Mouse (Mus musculus) neural tube, embryonic 13.5 days (tissue): ENCODE data around the gene Liph. TPM values are rescaled to one million over a fixed set of nuclear protein-coding genes. Genes with fewer than 3 reads are reported as not detected.
"Not testable (repeated sequence)": the region's sequence is repeated elsewhere in the genome, so short reads cannot be mapped to it uniquely, and the experiment has no call there.

ENCODE experiments used
- ATAC-seq: fragments of 200-750 bp; cut with Nextera tagmentation; 2 replicates; pipeline ENCODE4 v1.8.0; 2017; ENCODE audit warnings: low read depth, mild to moderate bottlenecking, moderate TSS enrichment, moderate library complexity
- H3K27ac ChIP-seq: fragments of 300-500 bp; sonication (generic); replicated peaks from 2 replicates; pipeline ENCODE4 v1.5.1; 2015; ENCODE audit warnings: moderate library complexity, mild to moderate bottlenecking, inconsistent platforms
- H3K27me3 ChIP-seq: fragments of 300-500 bp; sonication (generic); 2 replicates; pipeline ENCODE4 v1.6.1; 2015; ENCODE audit warnings: mild to moderate bottlenecking, inconsistent platforms
- H3K36me3 ChIP-seq: fragments of 300-500 bp; sonication (generic); 2 replicates; pipeline ENCODE4 v1.6.1; 2015; ENCODE audit warnings: mild to moderate bottlenecking, inconsistent platforms
- H3K4me1 ChIP-seq: fragments of 300-500 bp; sonication (generic); replicated peaks from 2 replicates; pipeline ENCODE4 v1.6.1; 2015; ENCODE audit warnings: inconsistent platforms
- H3K4me2 ChIP-seq: fragments of 300-500 bp; sonication (generic); 2 replicates; pipeline ENCODE4 v1.6.1; 2015; ENCODE audit warnings: inconsistent platforms, mild to moderate bottlenecking, moderate library complexity
- H3K4me3 ChIP-seq: fragments of 300-500 bp; sonication (generic); 2 replicates; pipeline ENCODE4 v1.5.1; 2015; ENCODE audit warnings: mild to moderate bottlenecking, inconsistent platforms
- H3K9ac ChIP-seq: fragments of 300-500 bp; sonication (generic); 2 replicates; pipeline ENCODE4 v1.6.1; 2015; ENCODE audit warnings: moderate library complexity, mild to moderate bottlenecking, inconsistent platforms
- H3K9me3 ChIP-seq: fragments of 300-500 bp; sonication (generic); 2 replicates; pipeline ENCODE4 v1.6.1; 2016; ENCODE audit warnings: inconsistent platforms
- WGBS: fragments of 180-500 bp; shearing (Covaris S2); methylation state at CpG from one replicate; pipeline ENCODE4 v1.1.7; 2015; 5-methylcytosine and 5-hydroxymethylcytosine counted together
- polyA plus RNA-seq: library from polyadenylated mRNA; unstranded; fragments of >200 nt; fragmentation: Nextera tagmentation; extraction: Ambion mirVana; gene quantifications from 2 replicates; pipeline ENCODE4 v1.2.1, GENCODE M21; 2015

Liph gene
- polyA plus RNA-seq, 1 experiment from 2014 or later = 0.29 TPM

GRCm38 (mm10) chr16:21970536-21970935, 24.9 kb downstream of the Liph start:
- H3K27me3 ChIP-seq = no peaks in the 10 kb centered on the region
- no peak overlapping the region for H3K4me3 ChIP-seq
- no peak overlapping the region for H3K4me2 ChIP-seq
- no peaks in the 10 kb centered on the region for H3K4me1 ChIP-seq
- no peaks in the 10 kb centered on the region for H3K9me3 ChIP-seq
- WGBS = 90% methylated on average over 6 of the region's 6 CpGs
- no peak overlapping the region for H3K9ac ChIP-seq
- H3K36me3 ChIP-seq = no peaks in the 10 kb centered on the region
- ATAC-seq = no peak
- H3K27ac ChIP-seq = no peak overlapping the region

DNA sequence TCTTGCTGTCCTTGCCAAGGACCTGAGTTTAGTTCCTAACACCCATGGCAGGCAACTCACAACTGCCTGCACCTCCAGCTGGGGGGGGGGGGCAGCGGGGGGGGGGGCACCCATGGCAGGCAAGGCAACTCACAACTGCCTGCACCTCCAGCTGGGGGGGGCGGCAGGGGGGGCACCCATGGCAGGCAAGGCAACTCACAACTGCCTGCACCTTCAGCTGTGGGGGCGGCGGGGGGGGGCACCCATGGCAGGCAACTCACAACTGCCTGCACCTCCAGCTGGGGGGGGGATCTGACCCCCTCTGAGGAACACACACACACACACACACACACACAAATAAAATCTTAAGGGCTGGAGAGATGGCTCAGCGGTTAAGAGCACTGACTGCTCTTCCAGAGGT, 25.6 kb downstream of the Liph start:
- ATAC-seq = no peak
- WGBS = 79% methylated on average over 5 of the region's 5 CpGs
- Histone ChIP-seq H3K36me3 (no peaks in the 10 kb centered on the region), H3K27ac (no peak overlapping the region), H3K9ac (no peak overlapping the region), H3K9me3 (no peaks in the 10 kb centered on the region), H3K27me3 (no peaks in the 10 kb centered on the region), H3K4me1 (no peaks in the 10 kb centered on the region), H3K4me2 (no peak overlapping the region), H3K4me3 (no peak overlapping the region)

GRCm38 (mm10) chr16:21965576-21965975, 29.9 kb downstream of the Liph start:
- H3K4me1 ChIP-seq = no peaks in the 10 kb centered on the region
- no peak for ATAC-seq
- no peaks in the 10 kb centered on the region for H3K9me3 ChIP-seq
- no peak overlapping the region for H3K27ac ChIP-seq
- no peak overlapping the region for H3K9ac ChIP-seq
- no peaks in the 10 kb centered on the region for H3K27me3 ChIP-seq
- WGBS = 86% methylated on average over 3 of the region's 3 CpGs
- H3K4me3 ChIP-seq = no peak overlapping the region
- H3K36me3 ChIP-seq = no peaks in the 10 kb centered on the region
- no peak overlapping the region for H3K4me2 ChIP-seq

- H3K27me3 ChIP-seq = no peaks in the 10 kb centered on the region
- WGBS = 87% methylated on average over 12 of the region's 12 CpGs
- H3K27ac ChIP-seq = no peak overlapping the region
- H3K4me2 ChIP-seq = no peak overlapping the region
- ATAC-seq = no peak
- no peaks in the 10 kb centered on the region for H3K36me3 ChIP-seq
- no peaks in the 10 kb centered on the region for H3K4me1 ChIP-seq
- no peaks in the 10 kb centered on the region for H3K9me3 ChIP-seq
- H3K4me3 ChIP-seq = no peak overlapping the region
- H3K9ac ChIP-seq = no peak overlapping the region
These were observed 39.9 kb downstream of the Liph start for GRCm38 (mm10) chr16:21955591-21955990.

- peaks cover 25% of the 10 kb centered on the region for H3K4me1 ChIP-seq
- peaks cover 2% of the 10 kb centered on the region; the same call in 1 of the 2 replicates for H3K36me3 ChIP-seq
- H3K9ac ChIP-seq = peak within 1 kb of the TSS; percentile 81
- peak within 1 kb of the TSS; percentile 78 for H3K27ac ChIP-seq
- H3K9me3 ChIP-seq = no peaks in the 10 kb centered on the region
- under 1% methylated on average over 63 of the region's 63 CpGs for WGBS
- no peaks in the 10 kb centered on the region for H3K27me3 ChIP-seq
- peak within 1 kb of the TSS; percentile 83 for H3K4me2 ChIP-seq
- peak within 1 kb of the TSS; percentile 76 for H3K4me3 ChIP-seq
- peak; percentile 97 for ATAC-seq
These were observed 48.4 kb downstream of the Liph start, which contains the start of gene Tmem41a for GRCm38 (mm10) chr16:21946761-21947715. TSS of gene Tmem41a (minus strand) at chr16:21947552.

DNA sequence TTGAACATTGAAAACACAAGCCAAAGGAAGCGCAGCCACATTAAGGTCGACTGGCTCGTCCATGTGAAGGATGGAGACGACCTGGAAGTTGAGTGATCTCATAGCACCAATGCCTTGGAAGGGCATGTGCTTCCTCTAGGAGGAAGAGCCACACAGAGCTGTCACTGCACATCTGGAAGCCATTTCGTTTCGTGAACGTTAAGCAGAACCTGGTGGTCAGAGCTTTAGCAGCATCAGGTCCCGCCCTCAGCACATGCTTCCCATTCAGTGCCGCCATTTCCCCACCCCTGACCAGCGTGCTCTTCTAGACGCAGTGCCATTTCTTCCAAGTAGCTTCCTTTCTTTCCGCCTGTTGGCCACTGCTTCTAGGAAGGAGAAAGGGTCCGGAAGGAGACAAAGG, 67.0 kb downstream of the Liph start:
- no peak for ATAC-seq

GRCm38 (mm10) chr16:21916681-21917080, 78.8 kb downstream of the Liph start:
- Histone ChIP-seq H3K27ac (no peak overlapping the region), H3K9ac (no peak overlapping the region), H3K4me3 (no peak overlapping the region), H3K27me3 (no peaks in the 10 kb centered on the region), H3K4me2 (no peak overlapping the region), H3K36me3 (peaks cover 95% of the 10 kb centered on the region), H3K4me1 (no peaks in the 10 kb centered on the region), H3K9me3 (no peaks in the 10 kb centered on the region)
- no peak for ATAC-seq
- 78% methylated on average over 7 of the region's 7 CpGs for WGBS

More for the DNA sequence above, 67.0 kb downstream of the Liph start:
- no peak overlapping the region for H3K4me2 ChIP-seq
- H3K4me3 ChIP-seq = no peak overlapping the region
- H3K27ac ChIP-seq = no peak overlapping the region
- H3K36me3 ChIP-seq = peaks cover 89% of the 10 kb centered on the region
- H3K4me1 ChIP-seq = no peaks in the 10 kb centered on the region
- 79% methylated on average over 13 of the region's 13 CpGs for WGBS
- no peak overlapping the region for H3K9ac ChIP-seq
- no peaks in the 10 kb centered on the region for H3K9me3 ChIP-seq
- no peaks in the 10 kb centered on the region for H3K27me3 ChIP-seq

- WGBS = 81% methylated on average over 6 of the region's 6 CpGs
- ATAC-seq = no peak
- peaks cover 95% of the 10 kb centered on the region for H3K36me3 ChIP-seq
These were observed 82.1 kb downstream of the Liph start for GRCm38 (mm10) chr16:21913347-21913746.

DNA sequence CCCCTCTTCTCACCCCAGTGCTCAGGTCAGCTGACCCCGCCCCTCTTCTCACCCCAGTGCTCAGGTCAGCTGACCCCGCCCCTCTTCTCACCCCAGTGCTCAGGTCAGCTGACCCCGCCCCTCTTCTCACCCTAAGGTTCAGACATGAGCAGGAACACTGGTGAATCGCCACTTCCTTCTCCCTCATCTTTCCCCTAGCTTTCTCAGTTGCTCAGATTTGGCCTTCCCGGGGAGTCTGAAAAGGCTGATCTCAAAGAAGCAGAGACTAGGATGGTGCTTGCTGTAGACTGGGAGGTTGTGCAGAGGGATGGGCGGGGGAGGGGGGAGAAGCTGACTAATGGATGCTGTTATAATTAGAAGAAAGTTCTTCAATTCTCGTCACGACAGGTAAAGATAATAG, 86.6 kb downstream of the Liph start:
- H3K9me3 ChIP-seq, H3K9ac ChIP-seq, ATAC-seq, H3K27me3 ChIP-seq, H3K27ac ChIP-seq, H3K4me3 ChIP-seq, H3K4me2 ChIP-seq, H3K4me1 ChIP-seq: not testable (repeated sequence)
- peaks cover 95% of the 10 kb centered on the region for H3K36me3 ChIP-seq
- 26% methylated on average over 7 of the region's 8 CpGs for WGBS

More at GRCm38 (mm10) chr16:21913347-21913746, 82.1 kb downstream of the Liph start:
- H3K9me3 ChIP-seq = no peaks in the 10 kb centered on the region
- H3K4me1 ChIP-seq = no peaks in the 10 kb centered on the region
- H3K27me3 ChIP-seq = no peaks in the 10 kb centered on the region
- H3K4me3 ChIP-seq = no peak overlapping the region
- no peak overlapping the region for H3K27ac ChIP-seq
- no peak overlapping the region for H3K4me2 ChIP-seq
- no peak overlapping the region for H3K9ac ChIP-seq

DNA sequence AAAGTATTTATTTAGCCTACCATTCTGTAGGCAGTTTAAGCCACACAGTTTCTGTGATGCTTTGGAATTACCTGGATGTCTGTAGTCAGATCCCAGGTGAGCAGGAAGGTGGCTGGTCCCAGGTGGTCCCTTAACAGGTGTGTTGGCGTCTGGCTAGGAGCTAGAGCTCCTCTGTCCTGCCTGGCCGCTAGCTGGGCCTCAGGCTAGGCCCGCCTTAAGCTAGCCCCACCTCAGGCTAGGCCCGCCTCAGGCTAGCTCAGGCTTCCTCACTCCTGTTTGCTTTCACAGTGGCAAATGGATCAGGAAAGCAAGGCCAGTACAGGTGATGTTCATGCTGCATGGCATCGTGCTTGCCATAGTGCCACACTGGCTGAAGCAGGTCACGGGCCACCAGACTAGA, 88.6 kb downstream of the Liph start:
- 93% methylated on average over 6 of the region's 6 CpGs for WGBS
- Histone ChIP-seq H3K4me1 (no peaks in the 10 kb centered on the region), H3K9me3 (no peaks in the 10 kb centered on the region), H3K4me2 (no peak overlapping the region), H3K4me3 (no peak overlapping the region), H3K36me3 (peaks cover 80% of the 10 kb centered on the region), H3K27me3 (no peaks in the 10 kb centered on the region), H3K9ac (no peak overlapping the region), H3K27ac (no peak overlapping the region)
- ATAC-seq = no peak

DNA sequence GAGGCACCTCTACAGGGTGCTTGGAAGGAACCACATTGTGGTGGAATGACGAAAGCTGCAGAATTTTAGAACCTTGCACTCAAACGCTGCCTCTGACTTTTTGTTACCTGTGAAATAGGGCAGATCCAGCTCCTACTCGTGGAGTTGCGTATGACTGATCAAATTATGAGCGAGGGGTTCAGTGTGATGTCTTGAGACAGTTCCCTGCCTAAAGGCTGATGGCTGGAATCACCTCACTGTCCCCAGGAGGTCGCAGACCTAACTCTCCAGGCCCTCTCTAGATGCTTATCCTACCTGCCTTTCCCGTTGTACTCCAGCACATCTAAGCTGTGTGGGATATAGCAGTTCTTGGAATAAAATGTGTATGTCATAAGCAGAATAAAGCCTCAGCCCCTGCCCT, 89.5 kb downstream of the Liph start:
- Histone ChIP-seq H3K4me3 (no peak overlapping the region), H3K36me3 (peaks cover 71% of the 10 kb centered on the region), H3K9me3 (no peaks in the 10 kb centered on the region), H3K4me2 (no peak overlapping the region), H3K9ac (no peak overlapping the region), H3K4me1 (no peaks in the 10 kb centered on the region), H3K27me3 (no peaks in the 10 kb centered on the region), H3K27ac (no peak overlapping the region)
- WGBS = 92% methylated on average over 7 of the region's 7 CpGs
- no peak for ATAC-seq

GRCm38 (mm10) chr16:21904636-21905035, 90.8 kb downstream of the Liph start:
- H3K4me2 ChIP-seq = no peak overlapping the region
- no peaks in the 10 kb centered on the region for H3K9me3 ChIP-seq
- H3K4me3 ChIP-seq = no peak overlapping the region
- H3K36me3 ChIP-seq = peaks cover 58% of the 10 kb centered on the region
- no peaks in the 10 kb centered on the region for H3K27me3 ChIP-seq
- ATAC-seq = no peak
- no peak overlapping the region for H3K27ac ChIP-seq
- WGBS = 86% methylated on average over 10 of the region's 10 CpGs
- no peaks in the 10 kb centered on the region for H3K4me1 ChIP-seq
- H3K9ac ChIP-seq = no peak overlapping the region
